Mouse (Mus musculus): ENCODE measurements around the gene Sp4. TPM values are rescaled to one million over a fixed set of nuclear protein-coding genes. Genes with fewer than 3 reads are reported as not detected.

The Sp4 gene
- total RNA-seq, 2 experiments from 2014 or later, result 17.7 to 23.4 TPM

GRCm38 (mm10) chr12:118285099-118285498, 16.1 kb downstream of the Sp4 start:
- no peak for ATAC-seq (replicated peaks; ENCODE audit: low FRiP score, poor library complexity, severe bottlenecking)

GRCm38 (mm10) chr12:118281961-118282360, 19.3 kb downstream of the Sp4 start:
- no peak for ATAC-seq (replicated peaks; ENCODE audit: low FRiP score, poor library complexity, severe bottlenecking)

- ATAC-seq (replicated peaks; ENCODE audit: low FRiP score, poor library complexity, severe bottlenecking), result no peak
Observed at GRCm38 (mm10) chr12:118276385-118276784, 24.9 kb downstream of the Sp4 start.

- no peak for ATAC-seq (replicated peaks; ENCODE audit: low FRiP score, poor library complexity, severe bottlenecking)
Observed at GRCm38 (mm10) chr12:118264905-118265304, 36.3 kb downstream of the Sp4 start.

- ATAC-seq (replicated peaks; ENCODE audit: low FRiP score, poor library complexity, severe bottlenecking), result no peak
Observed at GRCm38 (mm10) chr12:118263878-118264277, 37.4 kb downstream of the Sp4 start.

- ATAC-seq (replicated peaks; ENCODE audit: low FRiP score, poor library complexity, severe bottlenecking), result no peak
Observed at GRCm38 (mm10) chr12:118255292-118255782, 45.9 kb downstream of the Sp4 start.

GRCm38 (mm10) chr12:118221182-118221581, 80.1 kb downstream of the Sp4 start:
- ATAC-seq (replicated peaks; ENCODE audit: low FRiP score, poor library complexity, severe bottlenecking), result no peak

GRCm38 (mm10) chr12:118220062-118220461, 81.2 kb downstream of the Sp4 start:
- no peak for ATAC-seq (replicated peaks; ENCODE audit: low FRiP score, poor library complexity, severe bottlenecking)

GRCm38 (mm10) chr12:118212163-118212562, 89.1 kb downstream of the Sp4 start:
- ATAC-seq (replicated peaks; ENCODE audit: low FRiP score, poor library complexity, severe bottlenecking), result no peak

- peak; percentile 90 for ATAC-seq (replicated peaks; ENCODE audit: low FRiP score, poor library complexity, severe bottlenecking)
Observed at GRCm38 (mm10) chr12:118198386-118199093, 102.7 kb downstream of the Sp4 start, which contains the start of gene Dnah11. Dnah11 (minus strand) TSS chr12:118199043.

GRCm38 (mm10) chr12:118196583-118196982, 104.7 kb downstream of the Sp4 start:
- ATAC-seq (replicated peaks; ENCODE audit: low FRiP score, poor library complexity, severe bottlenecking), result no peak

GRCm38 (mm10) chr12:118189535-118189934, 111.7 kb downstream of the Sp4 start:
- peak; percentile 73; the same call in 1 of the 2 replicates for ATAC-seq (replicated peaks; ENCODE audit: low FRiP score, poor library complexity, severe bottlenecking)

GRCm38 (mm10) chr12:118187663-118188062, 113.6 kb downstream of the Sp4 start:
- no peak for ATAC-seq (replicated peaks; ENCODE audit: low FRiP score, poor library complexity, severe bottlenecking)

GRCm38 (mm10) chr12:118186881-118187489, 114.3 kb downstream of the Sp4 start:
- ATAC-seq (replicated peaks; ENCODE audit: low FRiP score, poor library complexity, severe bottlenecking), result no peak

GRCm38 (mm10) chr12:118186120-118186880, 114.9 kb downstream of the Sp4 start:
- no peak for ATAC-seq (replicated peaks; ENCODE audit: low FRiP score, poor library complexity, severe bottlenecking)

Other genes with a start within 250 kb of the Sp4 start
- not detected in 2 replicates for gene Dnah11, start 102.4 kb downstream of the Sp4 start, total RNA-seq (2015; ENCODE audit: low replicate concordance)
- 0.14 TPM in 1 of 2 replicates, not detected in the other for gene Dnah11, start 102.4 kb downstream of the Sp4 start, total RNA-seq (2017; ENCODE audit: low replicate concordance)